Mouse (Mus musculus) liver, postnatal 0 days (tissue): ENCODE measurements around the gene Tmem63c.
A peak's percentile ranks its signal among the peaks of the same experiment; 100 is the strongest.

Source experiments
- CTCF ChIP-seq: sonication (generic); IDR thresholded peaks from 2 replicates; pipeline ENCODE4 v1.5.1; 2016; ENCODE audit warnings: antibody characterized with exemption, low read depth
- EP300 ChIP-seq: IDR thresholded peaks from 2 replicates; pipeline ENCODE4 v1.6.1; 2016; ENCODE audit warnings: antibody characterized with exemption, low read depth, mild to moderate bottlenecking

GRCm38 (mm10) chr12:86976511-86977168 is 44.5 kb upstream of the Tmem63c start:
- TF ChIP-seq CTCF: peak; percentile 53
- no peak for TF ChIP-seq EP300
